In the genomic region with DNA sequence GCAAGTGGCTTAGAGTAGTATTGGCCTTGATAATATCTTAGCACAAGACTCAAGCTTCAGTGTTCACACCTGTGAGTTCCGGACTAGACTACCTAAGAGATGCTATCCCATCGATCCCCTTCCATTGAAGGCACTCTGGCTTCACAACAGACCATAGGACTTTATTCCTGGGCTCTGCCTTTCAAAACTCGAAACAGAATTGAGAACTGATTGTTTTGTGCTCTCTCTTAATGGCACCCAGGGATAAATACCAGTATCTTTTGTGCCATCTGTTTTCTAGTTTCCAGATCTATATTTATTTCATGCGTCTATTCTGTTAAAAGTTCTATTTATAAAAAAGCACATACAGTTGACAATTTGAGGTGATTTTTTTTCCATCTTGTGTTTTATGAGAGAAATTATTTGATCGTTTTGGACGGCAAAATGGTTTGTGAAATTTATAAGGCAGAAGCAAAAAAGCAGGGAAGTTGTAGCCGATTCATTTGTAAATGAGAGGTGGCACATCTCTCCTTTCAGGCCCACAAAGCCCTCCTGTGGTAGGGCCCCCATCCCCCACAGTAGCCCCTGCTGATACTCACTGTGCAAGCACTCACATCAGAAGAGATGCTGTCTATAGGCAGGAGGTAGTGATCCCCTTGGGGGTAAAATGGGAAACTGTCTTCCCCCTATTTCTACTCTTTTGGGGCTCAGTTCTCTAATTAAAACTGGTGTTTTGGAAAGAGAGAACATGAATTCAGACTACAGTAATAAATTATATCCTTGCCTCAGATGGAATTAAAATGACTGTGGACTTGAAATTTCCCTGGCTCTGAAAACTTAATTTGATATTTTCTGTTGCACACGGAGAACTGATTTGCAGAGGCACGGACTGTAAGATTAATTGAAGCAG, we compare ENCODE assay signal across 16 mouse cellular contexts. TPM values are rescaled to one million over a fixed set of nuclear protein-coding genes. Genes with fewer than 3 reads are reported as not detected.
DNase-seq lines count a peak whose midpoint lies in the region; ATAC-seq and TF ChIP-seq lines count a peak whose summit lies in the region.
"Had no signal": no experiment of that assay in that cellular context is flagged by ENCODE, and none has a peak within 500 bp of the region (broad histone marks: within the 10 kb centered on the region; RNA-seq: fewer than 3 reads in every experiment).

No protein-coding gene starts in this region.

- peak; percentile 80 for ATAC-seq in forebrain, embryonic 11.5 days (replicated peaks; ENCODE audit: low FRiP score)
- no peak for ATAC-seq in hindbrain, postnatal 0 days
- no peak for ATAC-seq in CD4-positive, CD25-positive, alpha-beta regulatory T cell, adult 4 months
- ATAC-seq in lung, postnatal 0 days = no peak

- no peaks in the 10 kb centered on the region for H3K36me3 ChIP-seq in forebrain, embryonic 11.5 days (ENCODE audit: control insufficient read depth, insufficient read depth, low read length)
- no peaks in the 10 kb centered on the region for H3K36me3 ChIP-seq in hindbrain, postnatal 0 days (ENCODE audit: insufficient read depth, low read length)
- no peaks in the 10 kb centered on the region for H3K36me3 ChIP-seq in lung, postnatal 0 days (ENCODE audit: insufficient read depth, low read length)
- H3K36me3 ChIP-seq: G1E; limb, embryonic 12.5 days had no signal

- H3K4me2 ChIP-seq in forebrain, embryonic 11.5 days (ENCODE audit: low read depth, low read length, severe bottlenecking) = peak overlapping the region; percentile 18; the same call in 1 of the 2 replicates
- H3K4me2 ChIP-seq in hindbrain, postnatal 0 days (ENCODE audit: low read depth, low read length) = 0 out of 2 replicates have a peak overlapping the region, but pooled peaks have one; percentile 35
- H3K4me2 ChIP-seq in lung, postnatal 0 days (replicated peaks; ENCODE audit: low read depth, low read length) = no peak overlapping the region

- H3K27ac ChIP-seq in forebrain, embryonic 11.5 days (ENCODE audit: low read depth, low read length) = peak overlapping the region; percentile 25; the same call in 1 of the 2 replicates
- no peak overlapping the region for H3K27ac ChIP-seq in hindbrain, postnatal 0 days
- H3K27ac ChIP-seq in lung, postnatal 0 days (ENCODE audit: low read length) = no peak overlapping the region
- H3K27ac ChIP-seq: kidney, postnatal 0 days; limb, embryonic 12.5 days had no signal

- no peak for TF ChIP-seq EP300 in lung, postnatal 0 days (IDR thresholded peaks at IDR 0.05)

- TF ChIP-seq CTCF in hindbrain, postnatal 0 days (IDR thresholded peaks at IDR 0.05; ENCODE audit: low read depth) = no peak
- TF ChIP-seq CTCF in lung, postnatal 0 days (IDR thresholded peaks at IDR 0.05) = no peak

- peaks cover 11% of the 10 kb centered on the region for H3K4me1 ChIP-seq in forebrain, embryonic 11.5 days (replicated peaks; ENCODE audit: control insufficient read depth, insufficient read depth, low read length)
- no peaks in the 10 kb centered on the region for H3K4me1 ChIP-seq in hindbrain, postnatal 0 days (ENCODE audit: insufficient read depth, low read length)
- H3K4me1 ChIP-seq in lung, postnatal 0 days (ENCODE audit: insufficient read depth, low read depth, low read length) = no peaks in the 10 kb centered on the region

- no peak overlapping the region for H3K9ac ChIP-seq in forebrain, embryonic 11.5 days (ENCODE audit: low read length)
- no peak overlapping the region for H3K9ac ChIP-seq in hindbrain, postnatal 0 days (replicated peaks; ENCODE audit: low read length)
- no peak overlapping the region for H3K9ac ChIP-seq in lung, postnatal 0 days (replicated peaks; ENCODE audit: low read depth)
- H3K9ac ChIP-seq: limb, embryonic 12.5 days had no signal

- DNase-seq in right cerebral cortex, postnatal 4 days = peak; percentile 15
- DNase-seq in right cerebral cortex, postnatal 36 days (ENCODE audit: low spot score in 2 of 2) = no peak
- DNase-seq in forebrain, embryonic 11.5 days (ENCODE audit: low spot score) = no peak
- peak; percentile 23 for DNase-seq in hindbrain, postnatal 0 days (ENCODE audit: low spot score)
- peak; percentile 24 for DNase-seq in telencephalon, adult 2 months (ENCODE audit: low read depth, low spot score)
- DNase-seq in right cerebral cortex, postnatal 14 days = no peak
- no peak for DNase-seq in lung, postnatal 0 days (ENCODE audit: low spot score)
- DNase-seq: adrenal gland, adult 8-10 months; cerebellum, adult 8-10 months; heart, adult 18-20 months; heart, postnatal 4 days had no signal

- H3K9me3 ChIP-seq in forebrain, embryonic 11.5 days (ENCODE audit: control insufficient read depth, low read length) = no peaks in the 10 kb centered on the region
- no peaks in the 10 kb centered on the region for H3K9me3 ChIP-seq in hindbrain, postnatal 0 days (ENCODE audit: low read length)
- H3K9me3 ChIP-seq in lung, postnatal 0 days (ENCODE audit: low read length) = no peaks in the 10 kb centered on the region
- H3K9me3 ChIP-seq: G1E; limb, embryonic 12.5 days had no signal

- no peaks in the 10 kb centered on the region for H3K27me3 ChIP-seq in forebrain, embryonic 11.5 days (ENCODE audit: control insufficient read depth, insufficient read depth, low read length)
- H3K27me3 ChIP-seq in hindbrain, postnatal 0 days (ENCODE audit: insufficient read depth, low read length) = no peaks in the 10 kb centered on the region
- H3K27me3 ChIP-seq in lung, postnatal 0 days (replicated peaks; ENCODE audit: insufficient read depth, low read length) = no peaks in the 10 kb centered on the region

- no peak overlapping the region for H3K4me3 ChIP-seq in forebrain, embryonic 11.5 days (ENCODE audit: low read depth, low read length)
- no peak overlapping the region for H3K4me3 ChIP-seq in hindbrain, postnatal 0 days (ENCODE audit: low read length)
- no peak overlapping the region for H3K4me3 ChIP-seq in lung, postnatal 0 days (ENCODE audit: low read depth, low read length)
- H3K4me3 ChIP-seq: limb, embryonic 12.5 days had no signal

- 14% methylated on average over 9 of the region's 9 CpGs for WGBS in forebrain, embryonic 11.5 days
- 23% methylated on average over 9 of the region's 9 CpGs for WGBS in hindbrain, postnatal 0 days
- 56% methylated on average over 9 of the region's 9 CpGs for WGBS in lung, postnatal 0 days

RNA-seq across cellular contexts. Expression of a gene that starts 53.6 kb away (rescaled TPM):
- polyA plus RNA-seq in forebrain, embryonic 11.5 days (2014; fragmentation: Nextera tagmentation; extraction: Ambion mirVana) = 6.8 and 7.8 TPM in 2 replicates
- 11.0 and 12.6 TPM in 2 replicates for total RNA-seq in hindbrain, postnatal 0 days (2014; rRNA removed)
- polyA plus RNA-seq in hindbrain, postnatal 0 days (2015; fragmentation: Nextera tagmentation; extraction: Ambion mirVana) = 4.1 and 4.5 TPM in 2 replicates
- not detected for polyA plus RNA-seq in CD4-positive, CD25-positive, alpha-beta regulatory T cell, adult 4 months (2017; shearing (Covaris generic))
- 19.7 and 23.4 TPM in 2 replicates for polyA plus RNA-seq in lung, postnatal 0 days (2015; fragmentation: Nextera tagmentation; extraction: Ambion mirVana)
- total RNA-seq: heart, adult 18-20 months had no signal
- polyA plus RNA-seq: G1E; thymus, postnatal 0 days had no signal

Comparison
In these comparisons a context has a peak if more than half of its experiments do, and no peak if none do; other contexts are left out.
1. DNase-seq: peak in right cerebral cortex, postnatal 4 days (single experiment), hindbrain, postnatal 0 days (single experiment) and telencephalon, adult 2 months (single experiment); none in right cerebral cortex, postnatal 36 days (0 of 2), forebrain, embryonic 11.5 days (single experiment), right cerebral cortex, postnatal 14 days (single experiment) and lung, postnatal 0 days (single experiment).